In genomic region chr19:37353331-37353730, GRCm38 (mm10) we compare ENCODE assay signal across 16 mouse cellular contexts.
"Had no signal": no experiment of that assay in that cellular context is flagged by ENCODE, and none has a peak within 500 bp of the region (broad histone marks: within the 10 kb centered on the region; RNA-seq: fewer than 3 reads in every experiment).

No protein-coding gene starts in this region.

- H3K27ac ChIP-seq: kidney, postnatal 0 days; limb, embryonic 15.5 days; liver, embryonic 12.5 days; lung, embryonic 15.5 days; midbrain, embryonic 12.5 days; neural tube, embryonic 13.5 days had no signal

- H3K27me3 ChIP-seq: limb, embryonic 15.5 days; liver, embryonic 12.5 days; lung, embryonic 15.5 days; midbrain, embryonic 12.5 days; neural tube, embryonic 13.5 days had no signal

- ATAC-seq: intestine, embryonic 16.5 days; liver, embryonic 12.5 days; midbrain, embryonic 16.5 days had no signal

- H3K36me3 ChIP-seq: lung, embryonic 15.5 days had no signal

- H3K9me3 ChIP-seq: limb, embryonic 15.5 days; midbrain, embryonic 12.5 days; neural tube, embryonic 13.5 days had no signal

- H3K4me3 ChIP-seq: limb, embryonic 15.5 days; liver, embryonic 12.5 days; lung, embryonic 15.5 days; midbrain, embryonic 12.5 days; neural tube, embryonic 13.5 days had no signal

- DNase-seq: kidney, postnatal 36 days; layer of hippocampus, adult 9-11 months; layer of hippocampus, postnatal 36 days; retina, postnatal 1 day; right cerebral cortex, postnatal 4 days; spleen, adult 18-20 months; thymus, adult 2 months; thymus, postnatal 25 days had no signal

- H3K4me1 ChIP-seq: limb, embryonic 15.5 days; lung, embryonic 15.5 days; neural tube, embryonic 13.5 days had no signal

- H3K4me2 ChIP-seq: limb, embryonic 15.5 days; liver, embryonic 12.5 days; lung, embryonic 15.5 days; midbrain, embryonic 12.5 days; neural tube, embryonic 13.5 days had no signal

- H3K9ac ChIP-seq: limb, embryonic 15.5 days; liver, embryonic 12.5 days; lung, embryonic 15.5 days; midbrain, embryonic 12.5 days; neural tube, embryonic 13.5 days had no signal
